Mouse (Mus musculus): ENCODE results near the gene Il24. TPM values are rescaled to one million over a fixed set of nuclear protein-coding genes. Genes with fewer than 3 reads are reported as not detected.

Il24 gene
- polyA plus RNA-seq, 1 experiment, result not detected

GRCm38 (mm10) chr1:130877889-130878614 lies 9.2 kb downstream of the Il24 start:
- TF ChIP-seq POLR2A (IDR thresholded peaks at IDR 0.05; ENCODE audit: borderline replicate concordance, extremely low read depth, insufficient read depth, insufficient read length, poor library complexity, severe bottlenecking), result no peak
- TF ChIP-seq CTCF (IDR thresholded peaks at IDR 0.05; ENCODE audit: borderline replicate concordance, extremely low read depth, insufficient read depth, insufficient read length), result no peak
- peak; percentile 69 for DNase-seq (ENCODE audit: low read depth)

GRCm38 (mm10) chr1:130876931-130877509 lies 10.2 kb downstream of the Il24 start:
- TF ChIP-seq POLR2A (IDR thresholded peaks at IDR 0.05; ENCODE audit: borderline replicate concordance, extremely low read depth, insufficient read depth, insufficient read length, poor library complexity, severe bottlenecking), result no peak
- TF ChIP-seq CTCF (IDR thresholded peaks at IDR 0.05; ENCODE audit: borderline replicate concordance, extremely low read depth, insufficient read depth, insufficient read length), result peak; percentile 63
- peak; percentile 90 for DNase-seq (ENCODE audit: low read depth)

- DNase-seq (ENCODE audit: low read depth), result no peak
- no peak for TF ChIP-seq POLR2A (IDR thresholded peaks at IDR 0.05; ENCODE audit: borderline replicate concordance, extremely low read depth, insufficient read depth, insufficient read length, poor library complexity, severe bottlenecking)
- TF ChIP-seq CTCF (IDR thresholded peaks at IDR 0.05; ENCODE audit: borderline replicate concordance, extremely low read depth, insufficient read depth, insufficient read length), result no peak
Measured at GRCm38 (mm10) chr1:130875910-130876309, 11.3 kb downstream of the Il24 start.

GRCm38 (mm10) chr1:130875139-130875538 lies 12.1 kb downstream of the Il24 start:
- peak; percentile 80 for DNase-seq (ENCODE audit: low read depth)
- TF ChIP-seq CTCF (IDR thresholded peaks at IDR 0.05; ENCODE audit: borderline replicate concordance, extremely low read depth, insufficient read depth, insufficient read length) (peak; percentile 72; the same call in 1 of the 2 replicates), POLR2A (IDR thresholded peaks at IDR 0.05; ENCODE audit: borderline replicate concordance, extremely low read depth, insufficient read depth, insufficient read length, poor library complexity, severe bottlenecking) (no peak)

GRCm38 (mm10) chr1:130872912-130873311 lies 14.3 kb downstream of the Il24 start:
- no peak for TF ChIP-seq POLR2A (IDR thresholded peaks at IDR 0.05; ENCODE audit: borderline replicate concordance, extremely low read depth, insufficient read depth, insufficient read length, poor library complexity, severe bottlenecking)
- no peak for TF ChIP-seq CTCF (IDR thresholded peaks at IDR 0.05; ENCODE audit: borderline replicate concordance, extremely low read depth, insufficient read depth, insufficient read length)

GRCm38 (mm10) chr1:130865541-130866221 lies 21.6 kb downstream of the Il24 start, which contains the start of gene Fcmr:
TSS of gene Fcmr (plus strand) at chr1:130865669.
- TF ChIP-seq POLR2A (IDR thresholded peaks at IDR 0.05; ENCODE audit: borderline replicate concordance, extremely low read depth, insufficient read depth, insufficient read length, poor library complexity, severe bottlenecking) (no peak), CTCF (IDR thresholded peaks at IDR 0.05; ENCODE audit: borderline replicate concordance, extremely low read depth, insufficient read depth, insufficient read length) (no peak)
- no peak for DNase-seq (ENCODE audit: low read depth)

More at GRCm38 (mm10) chr1:130872912-130873311, 14.3 kb downstream of the Il24 start:
- DNase-seq (ENCODE audit: low read depth), result no peak

GRCm38 (mm10) chr1:130864741-130865140 lies 22.5 kb downstream of the Il24 start:
- no peak for DNase-seq (ENCODE audit: low read depth)
- TF ChIP-seq POLR2A (IDR thresholded peaks at IDR 0.05; ENCODE audit: borderline replicate concordance, extremely low read depth, insufficient read depth, insufficient read length, poor library complexity, severe bottlenecking) (no peak), CTCF (IDR thresholded peaks at IDR 0.05; ENCODE audit: borderline replicate concordance, extremely low read depth, insufficient read depth, insufficient read length) (no peak)

GRCm38 (mm10) chr1:130864238-130864637 lies 23.0 kb downstream of the Il24 start:
- no peak for DNase-seq (ENCODE audit: low read depth)
- no peak for TF ChIP-seq CTCF (IDR thresholded peaks at IDR 0.05; ENCODE audit: borderline replicate concordance, extremely low read depth, insufficient read depth, insufficient read length)
- TF ChIP-seq POLR2A (IDR thresholded peaks at IDR 0.05; ENCODE audit: borderline replicate concordance, extremely low read depth, insufficient read depth, insufficient read length, poor library complexity, severe bottlenecking), result no peak

- DNase-seq (ENCODE audit: low read depth), result no peak
Measured at GRCm38 (mm10) chr1:130857456-130857855, 29.8 kb downstream of the Il24 start.

GRCm38 (mm10) chr1:130855723-130856122 lies 31.5 kb downstream of the Il24 start:
- TF ChIP-seq CTCF (IDR thresholded peaks at IDR 0.05; ENCODE audit: borderline replicate concordance, extremely low read depth, insufficient read depth, insufficient read length) (no peak), POLR2A (IDR thresholded peaks at IDR 0.05; ENCODE audit: borderline replicate concordance, extremely low read depth, insufficient read depth, insufficient read length, poor library complexity, severe bottlenecking) (no peak)
- no peak for DNase-seq (ENCODE audit: low read depth)

More at GRCm38 (mm10) chr1:130857456-130857855, 29.8 kb downstream of the Il24 start:
- TF ChIP-seq CTCF (IDR thresholded peaks at IDR 0.05; ENCODE audit: borderline replicate concordance, extremely low read depth, insufficient read depth, insufficient read length) (no peak), POLR2A (IDR thresholded peaks at IDR 0.05; ENCODE audit: borderline replicate concordance, extremely low read depth, insufficient read depth, insufficient read length, poor library complexity, severe bottlenecking) (no peak)

GRCm38 (mm10) chr1:130854819-130855218 lies 32.4 kb downstream of the Il24 start:
- no peak for DNase-seq (ENCODE audit: low read depth)
- TF ChIP-seq POLR2A (IDR thresholded peaks at IDR 0.05; ENCODE audit: borderline replicate concordance, extremely low read depth, insufficient read depth, insufficient read length, poor library complexity, severe bottlenecking) (no peak), CTCF (IDR thresholded peaks at IDR 0.05; ENCODE audit: borderline replicate concordance, extremely low read depth, insufficient read depth, insufficient read length) (no peak)
